Mouse (Mus musculus) gastrocnemius, postnatal 10 days (tissue): ENCODE data around the gene Atp2b1. TPM values are rescaled to one million over a fixed set of nuclear protein-coding genes. Genes with fewer than 3 reads are reported as not detected.

Experiments used
- DNase-seq: peaks from one replicate; pipeline ENCODE4 v3.0.0; 2021; ENCODE audit warnings: mixed read lengths
- total RNA-seq, 2 experiments: library from RNA; stranded (reverse); gene quantifications; 2 replicates each; pipeline ENCODE4 v1.2.3; 2021

Atp2b1 gene
- total RNA-seq, 2 experiments from 2014 or later = 69.6 to 77.5 TPM

DNA sequence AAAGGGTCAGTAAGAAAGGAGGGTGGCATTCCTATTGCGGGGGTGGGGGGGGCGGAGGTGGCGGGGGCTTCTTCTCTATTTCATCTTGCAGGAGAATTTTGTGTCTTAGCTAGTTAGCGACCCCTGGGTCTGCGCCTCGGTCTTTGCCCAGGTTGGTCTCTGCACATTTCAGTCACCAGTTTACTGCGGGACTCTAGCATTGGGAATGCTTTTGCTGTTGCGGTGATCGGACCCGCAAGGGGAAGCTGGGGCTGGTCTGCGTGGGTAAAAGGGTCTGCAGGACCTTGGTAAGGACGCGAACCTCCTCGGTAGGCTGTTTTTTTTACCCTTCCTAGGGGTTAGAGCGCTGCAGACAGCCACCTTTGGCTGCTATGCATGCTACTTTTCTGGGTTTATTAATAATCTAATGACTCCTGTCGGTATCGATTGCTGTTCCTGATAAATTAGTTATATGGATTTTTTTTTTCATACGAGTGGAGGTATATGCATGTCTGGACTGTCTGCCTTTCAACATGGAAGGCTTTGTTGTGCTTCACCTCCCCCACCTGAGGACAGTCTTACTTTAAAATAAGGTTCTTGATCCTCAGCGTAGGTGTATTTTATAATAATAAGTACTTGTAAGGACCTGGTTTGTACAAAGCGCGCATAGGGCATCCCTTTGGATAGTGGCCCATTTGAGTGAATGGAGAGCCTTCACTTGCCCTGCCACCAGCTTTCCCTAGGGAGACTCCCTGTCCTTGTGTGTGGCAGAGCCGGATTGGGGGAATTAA is 2.0 kb downstream of the Atp2b1 start:
- DNase-seq = no peak

- DNase-seq = no peak
These were observed 2.7 kb downstream of the Atp2b1 start for GRCm38 (mm10) chr10:98916781-98917340.

- DNase-seq = no peak
These were observed 10.9 kb downstream of the Atp2b1 start for GRCm38 (mm10) chr10:98925081-98925480.

DNA sequence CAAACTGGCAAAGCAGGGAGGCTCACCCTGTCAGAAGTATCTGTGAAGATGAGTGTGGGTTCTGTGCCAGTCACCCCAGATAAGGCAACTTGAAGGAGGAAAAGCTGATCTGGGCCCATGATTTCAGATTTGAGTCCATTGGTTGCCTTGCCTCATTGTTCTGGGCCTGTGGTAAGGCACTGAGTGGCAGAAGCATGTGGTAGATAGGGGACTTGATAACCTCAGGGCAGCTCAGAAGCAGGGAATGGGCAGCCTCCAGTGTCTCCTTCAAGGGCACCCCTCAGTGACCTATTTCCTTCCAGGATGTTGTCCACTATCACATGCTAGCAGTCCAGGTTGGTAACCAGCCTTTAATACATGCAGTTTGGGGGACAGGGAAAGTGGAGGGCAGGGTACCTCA is 12.8 kb downstream of the Atp2b1 start:
- DNase-seq = no peak

DNA sequence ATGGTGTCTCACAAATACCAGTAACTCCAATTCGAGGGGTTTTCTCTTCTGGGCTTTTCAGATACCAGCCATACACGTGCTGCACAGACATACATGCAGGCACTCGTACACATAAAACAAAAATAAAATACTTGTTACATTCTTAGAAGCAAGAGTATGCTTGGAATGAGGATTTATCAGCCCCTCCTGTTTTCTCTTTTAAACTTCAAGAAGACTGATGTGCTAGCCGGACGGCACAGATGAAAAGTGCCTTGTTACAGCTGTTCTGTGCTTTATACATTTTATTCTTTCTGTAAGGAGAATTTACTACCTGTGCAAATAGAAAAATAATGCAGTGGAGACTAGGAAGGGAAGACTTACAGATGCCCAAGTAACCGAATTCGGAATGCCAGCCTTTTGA is 15.2 kb downstream of the Atp2b1 start:
- DNase-seq = no peak

GRCm38 (mm10) chr10:98930143-98930542 is 15.9 kb downstream of the Atp2b1 start:
- DNase-seq = no peak

DNA sequence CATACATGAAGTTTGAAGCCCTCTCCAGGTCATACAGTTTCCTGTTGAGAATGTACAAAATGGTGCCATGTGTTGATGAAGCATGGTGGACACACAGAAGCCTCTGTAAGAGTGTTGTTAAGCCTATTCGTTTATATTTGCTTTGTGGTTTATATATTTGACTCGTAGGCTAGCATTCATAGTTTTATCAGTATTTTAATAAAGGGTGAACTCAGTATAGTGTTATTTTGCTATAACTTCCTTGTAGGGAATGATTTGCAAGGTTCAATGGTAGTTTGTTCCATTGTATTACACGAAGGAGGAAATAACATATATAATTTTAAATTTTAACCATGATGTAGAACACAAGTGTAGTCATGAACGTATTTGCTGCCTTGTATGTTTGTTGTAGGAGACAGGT is 25.9 kb downstream of the Atp2b1 start:
- DNase-seq = no peak

DNA sequence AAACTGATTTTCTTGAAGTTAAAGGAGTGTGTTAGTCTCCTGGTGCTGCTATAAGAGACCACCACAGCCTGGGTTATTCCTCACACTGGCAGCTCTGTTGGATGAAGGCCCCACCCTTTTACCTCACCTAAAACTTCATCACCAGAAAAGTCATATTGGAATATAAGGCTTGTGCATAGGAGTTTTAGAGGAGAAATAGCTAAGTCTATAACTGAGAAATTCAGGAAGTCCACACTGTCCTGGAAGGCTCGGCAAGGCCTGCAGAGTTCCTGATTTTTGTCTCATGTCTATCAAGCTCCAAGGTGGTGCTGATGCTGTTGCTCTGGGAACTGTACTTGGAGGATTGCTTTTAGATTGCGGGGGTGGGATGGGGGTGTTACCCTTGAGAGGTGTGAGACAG is 26.6 kb downstream of the Atp2b1 start:
- no peak for DNase-seq

DNA sequence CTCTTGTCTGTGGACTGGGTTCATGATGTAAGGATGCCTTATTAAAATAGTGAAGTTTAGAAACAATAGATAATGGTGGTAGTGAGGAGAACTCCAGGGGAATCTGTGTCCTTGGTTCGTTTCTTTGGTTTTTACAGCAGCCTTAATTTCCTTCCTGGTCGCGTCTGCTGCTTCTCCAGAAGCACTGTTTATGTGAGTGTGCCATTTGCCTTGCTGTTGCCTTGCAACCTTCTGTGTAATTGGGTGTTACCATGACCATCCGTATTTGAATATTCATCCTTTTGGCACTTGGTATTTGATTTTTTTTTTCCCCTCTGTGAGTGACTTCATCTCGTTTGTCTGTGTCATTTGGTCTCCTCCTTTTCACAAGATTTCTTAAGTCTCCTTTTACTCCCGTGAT is 27.8 kb downstream of the Atp2b1 start:
- no peak for DNase-seq

DNA sequence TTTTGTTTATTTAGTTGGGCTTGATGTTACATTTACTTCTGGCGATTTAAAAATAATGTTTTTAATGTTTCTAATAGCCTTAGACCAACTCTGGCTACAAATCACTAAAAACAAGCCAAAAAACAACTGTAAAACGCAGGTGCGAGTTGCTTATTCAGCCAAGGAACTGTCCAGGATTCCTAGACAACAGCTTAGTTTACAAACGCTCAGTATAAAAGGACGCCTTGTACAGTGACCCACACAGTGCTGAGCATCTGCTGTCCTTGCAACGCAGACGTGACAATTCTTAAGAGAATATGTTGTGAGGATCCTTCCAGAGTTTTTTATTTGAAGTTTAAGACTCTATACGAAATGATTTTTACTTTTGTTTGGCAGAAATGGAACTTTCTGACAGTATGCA is 28.8 kb downstream of the Atp2b1 start:
- DNase-seq = no peak

GRCm38 (mm10) chr10:98943894-98944293 is 29.7 kb downstream of the Atp2b1 start:
- no peak for DNase-seq

DNA sequence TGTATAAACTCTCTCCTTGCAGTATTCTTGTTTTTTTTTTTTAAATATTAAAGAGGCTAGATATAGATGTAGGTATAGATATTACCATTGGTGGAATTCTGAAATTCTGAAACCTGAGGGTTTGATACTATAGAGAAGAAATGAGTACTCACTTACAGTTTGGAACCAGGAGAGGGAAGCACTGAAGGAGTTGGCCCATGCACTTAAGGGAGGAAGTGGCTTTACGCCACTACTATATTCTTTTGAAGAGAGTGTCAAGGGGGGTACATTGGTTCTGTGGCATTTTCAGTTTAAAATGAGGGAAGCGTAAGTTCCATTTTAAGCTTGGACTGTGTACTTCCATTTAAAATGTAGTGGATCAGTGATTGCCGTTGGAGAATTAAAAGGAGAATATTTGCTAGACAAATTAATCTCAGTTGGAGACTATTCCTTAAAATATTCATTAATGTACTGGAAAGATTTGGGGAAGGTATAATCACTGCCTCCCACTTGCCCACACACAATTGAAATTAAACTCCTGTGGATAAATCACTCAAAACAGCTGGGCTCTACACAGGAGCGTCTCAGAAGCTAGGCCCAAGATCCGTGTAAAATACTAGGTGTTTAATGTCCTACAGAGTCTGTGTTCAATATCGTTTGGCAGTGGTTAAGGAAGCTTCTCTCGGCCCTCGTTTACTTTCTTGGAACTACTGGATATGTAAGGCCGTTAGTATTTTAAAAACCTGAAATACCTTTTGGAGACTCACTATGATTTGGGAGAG is 32.0 kb downstream of the Atp2b1 start:
- DNase-seq = no peak

DNA sequence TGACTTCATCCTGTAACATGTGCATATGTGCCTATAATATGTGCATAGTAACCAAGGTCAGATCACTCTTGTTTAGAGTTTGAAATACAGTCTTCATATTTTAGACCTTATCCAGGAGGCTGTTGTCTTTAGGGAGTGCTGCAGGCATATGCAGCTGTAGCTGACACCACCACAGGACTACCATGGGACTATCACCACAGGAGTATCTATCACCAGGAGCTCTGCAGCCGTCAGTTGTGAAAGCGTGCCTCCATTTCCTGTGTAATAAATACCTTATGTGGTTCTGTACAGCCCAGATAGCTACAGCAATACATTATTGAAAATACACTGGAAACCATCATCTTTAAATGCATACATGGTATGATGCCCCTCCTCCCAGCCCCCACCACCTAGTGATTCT is 33.0 kb downstream of the Atp2b1 start:
- no peak for DNase-seq

GRCm38 (mm10) chr10:98948096-98948495 is 33.9 kb downstream of the Atp2b1 start:
- no peak for DNase-seq

DNA sequence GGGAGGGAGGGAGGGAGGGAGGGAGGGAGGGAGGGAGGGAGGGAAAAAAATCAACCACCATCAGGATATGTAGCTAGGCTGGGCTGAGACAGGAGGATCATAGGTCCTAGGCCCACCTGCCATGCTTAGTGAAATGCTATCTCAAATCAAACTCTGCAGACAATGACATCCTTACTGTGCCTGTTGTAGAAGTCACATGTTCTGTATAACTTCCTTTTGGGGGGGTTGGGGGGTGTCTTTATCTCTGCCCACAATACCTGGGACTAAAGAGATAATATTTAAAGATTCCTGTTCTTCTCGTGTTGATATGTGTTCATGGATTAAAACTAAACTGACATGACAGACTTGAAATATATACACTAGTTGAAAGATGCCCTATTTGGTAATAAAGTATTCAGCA is 35.5 kb downstream of the Atp2b1 start:
- DNase-seq = no peak

- DNase-seq = no peak
These were observed 37.4 kb downstream of the Atp2b1 start for GRCm38 (mm10) chr10:98951286-98952270.

DNA sequence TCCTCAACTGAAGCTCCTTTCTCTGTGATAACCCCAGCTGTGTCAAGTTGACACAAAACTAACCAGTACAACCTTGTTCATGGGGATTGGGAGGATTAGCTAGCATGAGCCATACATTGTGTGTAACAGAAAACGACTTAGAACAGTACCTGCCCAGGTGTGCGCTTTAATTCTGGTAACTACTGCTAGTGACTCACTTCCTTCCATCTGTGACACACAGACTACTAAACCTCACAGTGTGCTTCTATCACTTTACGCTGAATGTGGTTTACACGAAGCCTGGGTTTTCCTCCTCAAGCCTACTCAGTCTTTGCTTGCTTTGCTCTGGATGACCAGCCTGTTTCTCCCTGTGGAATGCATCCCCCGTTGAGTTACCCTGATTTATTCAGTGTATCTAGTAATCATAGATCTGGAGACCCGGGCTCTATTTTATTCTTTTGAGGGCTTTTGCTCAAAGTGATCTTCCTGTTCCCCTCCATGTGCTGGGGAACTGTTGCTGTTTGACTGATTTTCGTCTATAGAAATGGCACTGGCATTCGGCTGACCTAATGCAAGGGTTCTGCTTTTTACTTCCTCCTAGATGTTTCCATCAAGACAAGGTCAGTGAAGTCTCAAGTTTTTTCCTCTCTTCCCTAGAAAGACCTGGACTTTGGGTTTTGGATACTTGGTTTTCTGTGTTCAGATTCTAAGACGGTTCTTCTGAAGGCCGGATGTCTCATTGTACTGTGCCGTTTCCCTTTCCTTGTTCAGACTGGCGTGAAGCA is 40.2 kb downstream of the Atp2b1 start:
- DNase-seq = no peak

- DNase-seq = no peak
These were observed 41.9 kb downstream of the Atp2b1 start for GRCm38 (mm10) chr10:98956124-98956523.

- no peak for DNase-seq
These were observed 44.5 kb downstream of the Atp2b1 start for GRCm38 (mm10) chr10:98958752-98959151.

DNA sequence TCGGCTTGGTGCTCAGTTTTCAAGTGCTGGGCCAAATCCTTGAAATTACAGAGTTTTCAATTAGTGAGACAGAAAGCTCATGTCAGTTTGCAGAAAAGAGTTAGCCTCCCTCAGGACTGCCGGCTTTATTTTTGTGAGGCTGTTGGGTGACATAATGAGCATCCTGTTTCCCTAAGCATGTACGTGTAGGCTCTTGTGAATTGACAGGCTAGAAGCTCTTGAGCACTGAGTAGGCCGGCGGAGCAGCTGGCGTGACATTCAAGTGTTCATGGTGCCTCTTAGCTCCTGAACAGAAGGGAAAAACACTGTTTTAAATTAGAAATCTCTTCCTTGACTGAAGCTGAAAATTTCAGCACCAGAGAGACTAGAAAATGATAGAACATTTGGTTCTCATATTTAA is 45.2 kb downstream of the Atp2b1 start:
- no peak for DNase-seq

- DNase-seq = no peak
These were observed 46.7 kb downstream of the Atp2b1 start for GRCm38 (mm10) chr10:98960911-98961310.
